19 mouse cellular contexts compared by ENCODE assay signal in the genomic region with DNA sequence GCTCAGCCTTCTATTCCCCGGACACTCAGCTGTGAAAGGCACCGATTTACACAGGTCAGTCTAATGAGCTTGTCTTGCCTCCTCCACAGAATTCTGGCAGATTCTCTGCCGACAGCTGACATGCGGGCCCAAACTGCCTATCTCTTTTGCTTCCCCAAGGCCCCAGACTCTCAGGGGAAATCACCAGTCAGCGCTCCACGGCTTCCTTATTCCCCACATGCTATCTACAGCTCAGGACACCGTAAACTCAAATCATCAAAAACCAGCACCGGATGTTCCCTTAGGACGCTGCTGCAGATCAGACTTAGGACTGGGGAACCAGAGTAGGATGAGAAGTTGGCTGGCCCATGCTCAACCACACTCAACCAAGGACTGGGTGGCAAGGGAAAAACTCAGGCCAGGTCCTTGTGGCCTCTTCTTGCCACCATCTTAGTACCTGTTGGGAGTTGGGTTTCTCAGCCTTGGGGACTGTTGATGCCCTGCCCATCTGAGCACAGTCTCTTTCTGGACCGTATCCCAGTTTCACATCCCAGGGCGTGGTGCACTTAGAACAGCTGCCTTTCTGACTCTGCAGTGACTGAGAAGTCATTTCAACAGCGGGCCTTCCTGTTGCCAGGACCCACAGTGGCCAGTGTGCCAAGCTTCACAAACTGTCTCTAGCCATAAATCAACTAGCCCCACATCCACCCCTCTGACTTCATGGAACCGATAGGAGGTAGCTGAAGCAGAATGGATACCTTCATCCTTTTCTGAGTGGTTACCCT. TPM values are rescaled to one million over a fixed set of nuclear protein-coding genes. Genes with fewer than 3 reads are reported as not detected.
DNase-seq lines count a peak whose midpoint lies in the region; ATAC-seq and TF ChIP-seq lines count a peak whose summit lies in the region.
"Had no signal": no experiment of that assay in that cellular context is flagged by ENCODE, and none has a peak within 500 bp of the region (broad histone marks: within the 10 kb centered on the region; RNA-seq: fewer than 3 reads in every experiment).

No protein-coding gene starts in this region.

- TF ChIP-seq CTCF in midbrain, postnatal 0 days (IDR thresholded peaks at IDR 0.05): no peak

- ATAC-seq in midbrain, embryonic 11.5 days (ENCODE audit: low FRiP score): no peak
- ATAC-seq in midbrain, postnatal 0 days (ENCODE audit: low FRiP score): no peak
- ATAC-seq in megakaryocyte-erythroid progenitor cell, adult 5-6 weeks (replicated peaks; ENCODE audit: low FRiP score, low TSS enrichment, poor library complexity, severe bottlenecking): no peak
- ATAC-seq: forebrain, embryonic 16.5 days; inflammation-experienced regulatory T-cells, adult 6 months had no signal

- no peak overlapping the region for H3K4me2 ChIP-seq in midbrain, embryonic 11.5 days
- H3K4me2 ChIP-seq in midbrain, postnatal 0 days (ENCODE audit: low read depth, low read length, poor library complexity, severe bottlenecking): no peak overlapping the region
- H3K4me2 ChIP-seq: embryonic facial prominence, embryonic 12.5 days; limb, embryonic 12.5 days; neural tube, embryonic 12.5 days had no signal

- no peak overlapping the region for H3K27ac ChIP-seq in midbrain, embryonic 11.5 days (ENCODE audit: low read depth, low read length)
- H3K27ac ChIP-seq in midbrain, postnatal 0 days (ENCODE audit: low read depth, low read length): no peak overlapping the region
- H3K27ac ChIP-seq: embryonic facial prominence, embryonic 12.5 days; limb, embryonic 12.5 days; liver, embryonic 14.5 days; neural tube, embryonic 12.5 days had no signal

- no peaks in the 10 kb centered on the region for H3K36me3 ChIP-seq in midbrain, embryonic 11.5 days (ENCODE audit: control insufficient read depth, insufficient read depth, low read length)
- H3K36me3 ChIP-seq in midbrain, postnatal 0 days (ENCODE audit: insufficient read depth, low read length): no peaks in the 10 kb centered on the region
- H3K36me3 ChIP-seq: embryonic facial prominence, embryonic 12.5 days; limb, embryonic 12.5 days; neural tube, embryonic 12.5 days had no signal

- H3K9me3 ChIP-seq in midbrain, embryonic 11.5 days (ENCODE audit: control insufficient read depth, low read length): no peaks in the 10 kb centered on the region
- H3K9me3 ChIP-seq in midbrain, postnatal 0 days (ENCODE audit: low read length): no peaks in the 10 kb centered on the region
- H3K9me3 ChIP-seq: embryonic facial prominence, embryonic 12.5 days; limb, embryonic 12.5 days; neural tube, embryonic 12.5 days had no signal

- no peaks in the 10 kb centered on the region for H3K27me3 ChIP-seq in midbrain, embryonic 11.5 days (ENCODE audit: control insufficient read depth, insufficient read depth, low read length)
- no peaks in the 10 kb centered on the region for H3K27me3 ChIP-seq in midbrain, postnatal 0 days (ENCODE audit: insufficient read depth, low read length)
- H3K27me3 ChIP-seq: embryonic facial prominence, embryonic 12.5 days; limb, embryonic 12.5 days; neural tube, embryonic 12.5 days had no signal

- H3K4me1 ChIP-seq in midbrain, embryonic 11.5 days (ENCODE audit: control insufficient read depth, insufficient read depth, low read length): no peaks in the 10 kb centered on the region
- no peaks in the 10 kb centered on the region for H3K4me1 ChIP-seq in midbrain, postnatal 0 days (ENCODE audit: insufficient read depth, low read length)
- H3K4me1 ChIP-seq: neural tube, embryonic 12.5 days had no signal

- DNase-seq in midbrain, embryonic 11.5 days (ENCODE audit: low spot score, missing footprints): peak; percentile 59
- DNase-seq in midbrain, postnatal 0 days (ENCODE audit: low spot score): no peak
- peak; percentile 43 for DNase-seq in gastrocnemius, postnatal 14 days
- peak; percentile 20 for DNase-seq in heart, postnatal 25 days (ENCODE audit: low spot score)
- DNase-seq in skeletal muscle tissue, adult 2 months (ENCODE audit: low read depth, low spot score): peak; percentile 76
- DNase-seq in natural killer cell, adult 2 months (ENCODE audit: low spot score in 2 of 2): no peak
- DNase-seq: cerebellum, postnatal 25 days; kidney, adult 9 months; kidney, postnatal 36 days; midbrain, embryonic 14.5 days; right cerebral cortex, postnatal 25 days; thymus, postnatal 25 days had no signal

- H3K4me3 ChIP-seq in midbrain, embryonic 11.5 days (ENCODE audit: low read depth, low read length): no peak overlapping the region
- H3K4me3 ChIP-seq in midbrain, postnatal 0 days (ENCODE audit: low read depth, low read length): no peak overlapping the region
- H3K4me3 ChIP-seq: embryonic facial prominence, embryonic 12.5 days; limb, embryonic 12.5 days; neural tube, embryonic 12.5 days had no signal

- 94% methylated on average over 13 of the region's 13 CpGs for WGBS in midbrain, embryonic 11.5 days
- 85% methylated on average over 13 of the region's 13 CpGs for WGBS in midbrain, postnatal 0 days

- intact Hi-C loops in gastrocnemius, postnatal 14 days (cut with DNase I; ENCODE audit: low total_unique reads): no loop called here
- intact Hi-C loops in heart, postnatal 25 days (cut with DNase I): no loop called here

- H3K9ac ChIP-seq in midbrain, embryonic 11.5 days (ENCODE audit: low read length): no peak overlapping the region
- H3K9ac ChIP-seq in midbrain, postnatal 0 days (replicated peaks; ENCODE audit: low read length, poor library complexity, severe bottlenecking): no peak overlapping the region
- H3K9ac ChIP-seq: embryonic facial prominence, embryonic 12.5 days; limb, embryonic 12.5 days; liver, embryonic 14.5 days; neural tube, embryonic 12.5 days had no signal

RNA-seq across cellular contexts. Expression of gene Smim20, which starts 47.7 kb away (rescaled TPM):
- 69.1 and 71.0 TPM in 2 replicates for polyA plus RNA-seq in midbrain, embryonic 11.5 days (2014; fragmentation: Nextera tagmentation; extraction: Ambion mirVana)
- 35.7 and 40.2 TPM in 2 replicates for total RNA-seq in midbrain, postnatal 0 days (2014; rRNA removed)
- polyA plus RNA-seq in midbrain, postnatal 0 days (2015; fragmentation: Nextera tagmentation; extraction: Ambion mirVana): 76.0 and 83.3 TPM in 2 replicates
- total RNA-seq in gastrocnemius, postnatal 14 days (2021): 10 to 100 TPM; 75.4 to 80.1 TPM
- 100 to 1,000 TPM in 1 of 2 experiments, 10 to 100 TPM in 1; 97.7 to 102 TPM for total RNA-seq in heart, postnatal 25 days (2021)
- 56.5 and 92.9 TPM in 2 replicates for total RNA-seq in megakaryocyte-erythroid progenitor cell, adult 5-6 weeks (2014; fragmentation: Nextera tagmentation)
- total RNA-seq in megakaryocyte-erythroid progenitor cell, adult 5-6 weeks (2017): 30.0 and 44.5 TPM in 2 replicates

Comparison
In these comparisons a context has a peak if more than half of its experiments do, and no peak if none do; other contexts are left out.
1. DNase-seq: peak in midbrain, embryonic 11.5 days (single experiment), gastrocnemius, postnatal 14 days (single experiment), heart, postnatal 25 days (single experiment) and skeletal muscle tissue, adult 2 months (single experiment); none in midbrain, postnatal 0 days (single experiment) and natural killer cell, adult 2 months (0 of 2).